Mouse (Mus musculus) megakaryocyte, adult 5-6 weeks (primary cell): ENCODE data around the gene Elmod2. TPM values are rescaled to one million over a fixed set of nuclear protein-coding genes. Genes with fewer than 3 reads are reported as not detected.

Experiments
- ATAC-seq: 2 replicates; pipeline ENCODE4 v1.8.0; 2016; ENCODE audit warnings: mild to moderate bottlenecking, inconsistent platforms; ENCODE audit not compliant: poor library complexity, severe bottlenecking
- total RNA-seq, 2 experiments: library from RNA; stranded (forward) in 1 of 2; stranded (reverse) in 1 of 2; fragments of 153-499, 151-499 nt in 1 of 2; fragments of 221-1000, 200-1000 nt in 1 of 2; gene quantifications; 2 replicates each; pipeline versions ENCODE4 v1.2.3 to v1.2.4; 2015 to 2017

Elmod2 gene
- total RNA-seq, 2 experiments from 2014 or later: 17.1 to 23.3 TPM

DNA sequence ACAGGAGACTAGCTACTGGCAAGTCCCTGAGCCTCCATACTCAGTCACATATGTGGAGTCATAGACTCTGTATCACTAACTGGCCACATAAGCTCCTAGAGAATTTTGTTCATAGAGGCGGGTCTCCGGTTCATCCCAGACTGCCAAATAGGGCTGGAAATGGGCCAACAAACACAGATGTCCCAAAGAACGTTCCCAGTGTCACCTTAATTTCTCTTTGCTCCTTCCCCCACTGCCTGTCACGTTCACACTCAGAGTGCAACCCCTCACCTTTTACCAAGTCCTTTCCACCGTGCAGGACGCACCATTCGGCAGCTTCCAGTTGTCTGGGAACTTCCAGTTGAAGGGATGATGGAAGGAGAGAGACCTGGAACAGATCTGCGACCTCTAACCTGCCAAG lies 46.9 kb downstream of the Elmod2 start:
- ATAC-seq: no peak

GRCm38 (mm10) chr8:83278431-83278830 lies 53.9 kb downstream of the Elmod2 start:
- no peak for ATAC-seq

- no peak for ATAC-seq
These were observed 57.8 kb downstream of the Elmod2 start for GRCm38 (mm10) chr8:83274470-83274869.

GRCm38 (mm10) chr8:83272464-83272863 lies 59.8 kb downstream of the Elmod2 start:
- ATAC-seq: no peak

DNA sequence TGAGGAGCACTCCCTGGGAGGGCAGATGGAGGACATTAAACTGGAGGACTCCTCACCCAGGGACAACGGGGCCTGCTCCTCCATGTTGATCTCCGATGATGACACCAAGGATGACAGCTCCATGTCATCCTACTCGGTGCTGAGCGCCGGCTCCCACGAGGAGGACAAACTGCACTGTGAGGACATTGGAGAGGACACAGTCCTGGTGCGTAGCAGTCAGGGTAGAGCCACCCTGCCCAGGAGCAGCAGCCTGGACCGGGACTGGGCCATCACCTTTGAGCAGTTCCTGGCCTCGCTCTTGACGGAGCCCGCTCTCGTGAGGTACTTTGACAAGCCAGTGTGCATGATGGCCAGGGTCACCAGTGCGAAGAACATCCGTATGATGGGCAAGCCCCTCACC lies 61.1 kb downstream of the Elmod2 start:
- ATAC-seq: no peak

Other genes starting within 250 kb of the Elmod2 start
- gene Tbc1d9, start 167.1 kb downstream of the Elmod2 start, total RNA-seq (2015): 6.5 and 9.3 TPM in 2 replicates
- gene Tbc1d9, start 167.1 kb downstream of the Elmod2 start, total RNA-seq (2017): 13.4 and 18.6 TPM in 2 replicates
- gene Gm10645, start 166.3 kb downstream of the Elmod2 start, total RNA-seq (2015): 0.29 and 0.89 TPM in 2 replicates
- gene Gm10645, start 166.3 kb downstream of the Elmod2 start, total RNA-seq (2017): 0.51 TPM in 1 of 2 replicates, not detected in the other
- gene Ucp1, start 42.1 kb downstream of the Elmod2 start, total RNA-seq (2015): not detected in 2 replicates
- 0.07 TPM in 1 of 2 replicates, not detected in the other for gene Ucp1, start 42.1 kb downstream of the Elmod2 start, total RNA-seq (2017)
- gene Mgat4d, start 16.0 kb upstream of the Elmod2 start, total RNA-seq (2015): not detected in 2 replicates
- not detected in 2 replicates for gene Mgat4d, start 16.0 kb upstream of the Elmod2 start, total RNA-seq (2017)
- 0.14 TPM in 1 of 2 replicates, not detected in the other for gene Clgn, start 57.4 kb upstream of the Elmod2 start, total RNA-seq (2015)
- not detected in 2 replicates for gene Clgn, start 57.4 kb upstream of the Elmod2 start, total RNA-seq (2017)
- gene Scoc, start 125.9 kb upstream of the Elmod2 start, total RNA-seq (2015): 45.5 and 45.6 TPM in 2 replicates
- gene Scoc, start 125.9 kb upstream of the Elmod2 start, total RNA-seq (2017): 18.8 TPM in 2 replicates
- gene Olfr370, start 203.3 kb upstream of the Elmod2 start, total RNA-seq (2015): not detected in 2 replicates
- gene Olfr370, start 203.3 kb upstream of the Elmod2 start, total RNA-seq (2017): not detected in 2 replicates
- 132 and 161 TPM in 2 replicates for gene Ndufb7, start 234.2 kb upstream of the Elmod2 start, total RNA-seq (2015)
- gene Ndufb7, start 234.2 kb upstream of the Elmod2 start, total RNA-seq (2017): 205 and 227 TPM in 2 replicates